Mouse (Mus musculus) spleen, postnatal 14 days (tissue): Measurements from ENCODE around the gene Edil3.
"Not testable (repeated sequence)": the region's sequence is repeated elsewhere in the genome, so short reads cannot be mapped to it uniquely, and the experiment has no call there.

Source experiments
- DNase-seq, 2 experiments: peaks; one replicate each; pipeline ENCODE4 v3.0.0; 2021 to 2022; ENCODE audit warnings: low spot score in 2 of 2

Edil3 gene

GRCm38 (mm10) chr13:88972355-88972754 is 151.1 kb downstream of the Edil3 start:
- no peak for DNase-seq

GRCm38 (mm10) chr13:89007696-89008427 is 186.6 kb downstream of the Edil3 start:
- DNase-seq: no peak

- no peak for DNase-seq
Measured at GRCm38 (mm10) chr13:89012500-89012899, 191.2 kb downstream of the Edil3 start.

GRCm38 (mm10) chr13:89029817-89030539 is 208.7 kb downstream of the Edil3 start:
- DNase-seq: no peak

GRCm38 (mm10) chr13:89035711-89036110 is 214.4 kb downstream of the Edil3 start:
- DNase-seq: no peak

GRCm38 (mm10) chr13:89041495-89041894 is 220.2 kb downstream of the Edil3 start:
- no peak for DNase-seq

GRCm38 (mm10) chr13:89070132-89070531 is 248.9 kb downstream of the Edil3 start:
- DNase-seq: not testable (repeated sequence)

GRCm38 (mm10) chr13:89076212-89076611 is 254.9 kb downstream of the Edil3 start:
- DNase-seq: no peak

GRCm38 (mm10) chr13:89105889-89106288 is 284.6 kb downstream of the Edil3 start:
- no peak for DNase-seq

GRCm38 (mm10) chr13:89117551-89117950 is 296.3 kb downstream of the Edil3 start:
- DNase-seq: no peak

GRCm38 (mm10) chr13:89119809-89120208 is 298.5 kb downstream of the Edil3 start:
- DNase-seq: no peak

GRCm38 (mm10) chr13:89122511-89123253 is 301.4 kb downstream of the Edil3 start:
- no peak for DNase-seq

- DNase-seq: no peak
Measured at GRCm38 (mm10) chr13:89123396-89123795, 302.1 kb downstream of the Edil3 start.

- DNase-seq: no peak
Measured at GRCm38 (mm10) chr13:89146056-89146547, 324.8 kb downstream of the Edil3 start.

- DNase-seq: no peak
Measured at GRCm38 (mm10) chr13:89151878-89152277, 330.6 kb downstream of the Edil3 start.

GRCm38 (mm10) chr13:89167960-89168359 is 346.7 kb downstream of the Edil3 start:
- no peak for DNase-seq

GRCm38 (mm10) chr13:89170040-89170439 is 348.8 kb downstream of the Edil3 start:
- DNase-seq: no peak

- DNase-seq: no peak
Measured at GRCm38 (mm10) chr13:89175154-89175553, 353.9 kb downstream of the Edil3 start.

GRCm38 (mm10) chr13:89189051-89189450 is 367.8 kb downstream of the Edil3 start:
- no peak for DNase-seq

GRCm38 (mm10) chr13:89197019-89197418 is 375.7 kb downstream of the Edil3 start:
- no peak for DNase-seq

GRCm38 (mm10) chr13:89199275-89199674 is 378.0 kb downstream of the Edil3 start:
- no peak for DNase-seq

GRCm38 (mm10) chr13:89238104-89238503 is 416.8 kb downstream of the Edil3 start:
- no peak for DNase-seq
